Mouse (Mus musculus): ENCODE results near the gene Tmem203.
"Not testable (repeated sequence)": the region's sequence is repeated elsewhere in the genome, so short reads cannot be mapped to it uniquely, and the experiment has no call there.

The Tmem203 gene

DNA sequence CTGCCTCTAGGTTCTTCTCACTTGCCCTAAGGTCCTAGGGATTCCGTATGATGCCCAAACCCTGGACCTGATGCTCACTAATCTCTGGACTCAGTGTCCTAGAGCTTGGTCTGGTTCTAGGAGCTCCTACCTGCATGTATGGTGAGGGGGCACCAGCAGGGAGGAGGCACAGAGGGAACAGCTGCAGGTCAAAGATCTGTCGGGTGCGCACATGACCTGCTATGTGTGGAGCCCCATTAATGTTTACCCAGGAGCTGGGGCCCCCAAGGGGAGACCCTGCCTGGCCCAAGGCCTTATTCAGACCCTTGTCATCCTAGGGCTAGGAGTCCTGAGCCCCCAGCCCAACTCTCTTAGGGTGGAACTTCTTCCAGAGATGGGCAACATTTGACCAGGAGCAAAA lies 21.2 kb upstream of the Tmem203 start, which contains the start of gene Slc34a3:
Gene Slc34a3 (minus strand): TSS at position 315 of the 400 bp plus-strand sequence.
- DNase-seq (ENCODE audit: low spot score in 2 of 2) = no peak

- no peak for DNase-seq (ENCODE audit: low spot score in 2 of 2)
These were observed 20.6 kb upstream of the Tmem203 start for GRCm38 (mm10) chr2:25234551-25235220.

GRCm38 (mm10) chr2:25236614-25237013 lies 18.6 kb upstream of the Tmem203 start, which contains the start of gene Rnf224:
Rnf224 (minus strand) TSS chr2:25236787.
- DNase-seq (ENCODE audit: low spot score in 2 of 2) = no peak

- no peak for DNase-seq (ENCODE audit: low spot score in 2 of 2)
These were observed 17.7 kb upstream of the Tmem203 start for GRCm38 (mm10) chr2:25237522-25237921.

DNA sequence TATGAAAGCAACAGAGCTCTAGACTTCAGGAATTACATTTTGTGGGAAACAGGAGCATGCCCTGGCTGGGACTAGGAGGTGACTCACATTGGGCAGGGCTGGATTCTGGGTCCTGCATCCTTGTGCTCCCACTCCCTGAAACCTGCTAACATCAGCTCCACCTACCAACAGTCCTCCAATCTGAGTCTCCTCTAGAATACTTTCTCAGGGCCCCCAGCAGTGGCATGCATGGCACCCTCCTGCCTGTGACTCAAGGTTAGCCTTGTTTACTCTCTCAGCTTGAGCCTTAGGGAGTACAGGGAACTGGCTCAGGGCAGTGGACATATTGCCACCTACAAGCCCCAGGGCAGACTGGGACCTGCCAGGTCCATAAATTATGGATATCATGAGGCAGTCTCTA lies 17.1 kb upstream of the Tmem203 start:
- no peak for DNase-seq (ENCODE audit: low spot score in 2 of 2)

DNA sequence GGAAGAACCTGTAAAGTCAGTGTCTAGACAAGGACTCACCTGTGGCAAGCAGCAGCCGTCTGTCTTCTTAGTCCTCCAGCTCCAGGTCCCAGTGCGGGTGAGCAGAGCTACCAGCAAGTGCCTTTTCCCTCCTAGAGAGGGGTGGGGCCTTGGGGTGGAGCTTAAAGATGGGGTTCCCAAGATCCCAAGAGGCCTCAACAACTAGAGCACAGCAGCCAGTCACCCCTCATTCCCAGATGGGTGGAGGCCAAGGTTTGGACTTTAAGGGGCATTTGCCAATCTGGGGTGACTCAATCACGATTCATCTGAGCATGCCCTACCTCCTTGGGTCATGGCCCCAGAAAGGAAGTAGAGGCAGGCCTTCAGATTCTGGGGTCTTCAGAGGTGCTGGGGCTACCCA lies 15.5 kb upstream of the Tmem203 start:
- DNase-seq (ENCODE audit: low spot score in 2 of 2) = no peak

GRCm38 (mm10) chr2:25240310-25240709 lies 14.9 kb upstream of the Tmem203 start:
- DNase-seq (ENCODE audit: low spot score in 2 of 2) = no peak

DNA sequence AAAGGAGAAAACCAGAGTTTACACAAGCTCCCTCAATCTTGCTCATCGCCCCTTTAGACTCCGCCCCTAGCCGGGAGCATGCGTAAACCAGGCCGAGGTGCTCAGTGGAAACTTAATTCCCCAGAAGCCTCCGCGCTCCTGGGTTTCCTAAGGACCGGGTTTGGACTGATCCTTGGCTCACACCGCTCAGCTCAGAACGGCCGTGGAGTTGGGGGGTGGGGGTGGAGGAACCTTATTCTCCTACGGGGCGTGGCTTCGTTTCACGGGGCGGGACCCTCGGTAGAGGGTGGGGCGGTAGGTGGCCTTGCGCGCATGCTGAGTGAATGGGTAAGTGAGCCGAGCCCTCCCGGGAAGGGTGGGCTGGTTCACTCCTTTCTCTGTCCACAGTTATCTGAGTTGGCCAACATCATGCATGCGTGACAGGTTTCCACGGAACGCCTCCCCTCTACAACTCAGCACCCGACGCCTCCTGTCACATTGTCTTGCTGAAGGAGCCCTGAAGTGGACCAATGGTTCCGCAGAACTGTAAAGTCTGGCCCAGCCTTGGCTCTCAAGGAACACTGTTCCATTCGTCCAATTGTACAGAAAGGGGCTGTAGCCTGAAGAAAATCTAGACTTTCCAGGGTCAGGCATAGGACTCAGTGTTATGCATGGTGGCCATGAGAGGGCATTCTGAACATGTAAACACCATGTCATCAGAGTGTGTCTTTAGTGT lies 14.4 kb upstream of the Tmem203 start:
- DNase-seq (ENCODE audit: low spot score in 2 of 2) = peak in 1 of 2 experiments; percentile 54

DNA sequence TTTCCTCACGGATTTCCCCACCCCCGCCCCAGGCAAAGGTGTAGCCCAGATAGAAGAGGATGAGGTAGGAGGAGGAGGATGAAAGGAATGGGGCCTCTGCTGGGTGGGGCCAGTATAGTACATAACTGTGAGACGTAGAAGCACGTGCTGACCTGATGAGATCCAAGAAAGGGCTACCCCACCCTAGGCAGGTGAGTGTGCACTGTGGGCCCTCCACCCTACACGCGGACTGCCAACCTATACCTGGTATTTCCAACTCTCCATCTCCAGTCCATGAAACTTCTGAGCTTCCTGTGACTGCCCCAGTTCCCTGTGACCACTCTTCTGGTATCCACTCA lies 13.8 kb upstream of the Tmem203 start:
- no peak for DNase-seq (ENCODE audit: low spot score in 2 of 2)

- DNase-seq (ENCODE audit: low spot score in 2 of 2) = no peak
These were observed 13.1 kb upstream of the Tmem203 start, which contains the start of the genes Rnf208 and Cysrt1 for GRCm38 (mm10) chr2:25242101-25242506. Rnf208 (plus strand) TSS chr2:25242255. Cysrt1 (minus strand) TSS chr2:25242452.

DNA sequence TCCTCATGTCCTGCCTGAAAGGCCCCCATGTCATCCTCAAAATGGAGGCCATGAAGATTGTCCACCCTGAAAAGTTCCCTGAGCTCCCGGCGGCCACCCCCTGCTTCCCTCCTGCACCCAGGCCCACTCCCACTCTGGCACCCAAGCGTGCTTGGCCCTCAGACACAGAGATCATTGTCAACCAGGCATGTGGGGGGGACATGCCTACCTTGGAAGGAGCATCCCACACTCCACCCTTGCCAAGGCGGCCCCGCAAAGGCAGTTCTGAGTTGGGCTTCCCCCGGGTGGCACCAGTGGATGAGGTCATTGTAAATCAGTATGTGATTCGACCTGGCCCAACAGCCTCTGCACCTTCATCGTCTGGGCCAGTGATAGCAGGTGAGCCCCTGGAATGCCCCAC lies 11.9 kb upstream of the Tmem203 start:
- no peak for DNase-seq (ENCODE audit: low spot score in 2 of 2)

GRCm38 (mm10) chr2:25244144-25244543 lies 11.1 kb upstream of the Tmem203 start:
- DNase-seq (ENCODE audit: low spot score in 2 of 2) = no peak

GRCm38 (mm10) chr2:25246183-25247072 lies 8.8 kb upstream of the Tmem203 start, which contains the start of gene AL732309.1:
AL732309.1 (minus strand) TSS chr2:25246863.
- DNase-seq (ENCODE audit: low spot score in 2 of 2) = no peak

DNA sequence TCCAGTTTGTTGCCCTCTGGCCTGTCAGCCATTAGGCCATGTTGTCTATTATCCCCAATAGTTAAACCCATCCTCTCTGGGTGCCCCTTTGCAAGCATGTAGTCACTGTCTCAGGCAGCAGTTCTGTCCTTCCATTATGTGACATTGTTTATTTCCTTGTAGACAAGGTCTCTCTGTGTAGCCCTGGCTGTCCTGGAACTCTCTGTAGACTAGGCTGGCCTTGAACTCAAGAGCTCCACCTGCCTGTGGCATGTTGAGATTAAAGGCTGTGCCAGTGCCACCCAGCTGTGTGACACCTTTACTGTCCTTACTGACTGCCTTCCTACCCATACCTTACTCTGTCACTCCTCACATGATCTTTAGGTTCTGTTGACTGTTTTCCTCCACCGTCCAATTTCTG lies 2.9 kb upstream of the Tmem203 start:
- peak in 1 of 2 experiments; percentile 54 for DNase-seq (ENCODE audit: low spot score in 2 of 2)

GRCm38 (mm10) chr2:25256443-25257109 lies 1.3 kb downstream of the Tmem203 start:
- peak; percentile 41 to 82 for DNase-seq (ENCODE audit: low spot score in 2 of 2)

DNA sequence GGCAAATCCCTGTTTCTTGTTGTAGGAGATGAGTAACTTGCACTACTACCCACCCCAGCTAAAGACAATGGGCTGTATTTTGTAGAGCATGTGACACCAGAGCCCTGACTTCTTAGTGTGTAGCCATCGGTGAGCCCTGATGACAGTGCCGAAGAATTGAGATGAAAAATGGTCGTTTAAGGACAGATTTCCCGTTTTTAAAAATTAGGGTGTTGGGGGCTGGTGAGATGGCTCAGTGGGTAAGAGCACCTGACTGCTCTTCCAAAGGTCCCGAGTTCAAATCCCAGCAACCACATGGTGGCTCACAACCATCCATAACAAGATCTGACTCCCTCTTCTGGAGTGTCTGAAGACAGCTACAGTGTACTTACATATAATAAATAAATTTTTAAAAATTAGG lies 2.0 kb downstream of the Tmem203 start:
- not testable (repeated sequence) for DNase-seq (ENCODE audit: low spot score in 2 of 2)

- peak in 1 of 2 experiments; percentile 40 for DNase-seq (ENCODE audit: low spot score in 2 of 2)
These were observed 3.6 kb downstream of the Tmem203 start for GRCm38 (mm10) chr2:25258887-25259286.

GRCm38 (mm10) chr2:25261870-25262269 lies 6.6 kb downstream of the Tmem203 start:
- no peak for DNase-seq (ENCODE audit: low spot score in 2 of 2)

- peak; percentile 90 to 97 for DNase-seq (ENCODE audit: low spot score in 2 of 2)
These were observed 7.1 kb downstream of the Tmem203 start, which contains the start of gene Tprn for GRCm38 (mm10) chr2:25262291-25262767. Tprn (plus strand) TSS chr2:25262618.

- DNase-seq (ENCODE audit: low spot score in 2 of 2) = peak; percentile 56 to 65
These were observed 7.8 kb downstream of the Tmem203 start for GRCm38 (mm10) chr2:25262795-25263622.
